ENCODE assay signal across 8 mouse cellular contexts in the genomic region with DNA sequence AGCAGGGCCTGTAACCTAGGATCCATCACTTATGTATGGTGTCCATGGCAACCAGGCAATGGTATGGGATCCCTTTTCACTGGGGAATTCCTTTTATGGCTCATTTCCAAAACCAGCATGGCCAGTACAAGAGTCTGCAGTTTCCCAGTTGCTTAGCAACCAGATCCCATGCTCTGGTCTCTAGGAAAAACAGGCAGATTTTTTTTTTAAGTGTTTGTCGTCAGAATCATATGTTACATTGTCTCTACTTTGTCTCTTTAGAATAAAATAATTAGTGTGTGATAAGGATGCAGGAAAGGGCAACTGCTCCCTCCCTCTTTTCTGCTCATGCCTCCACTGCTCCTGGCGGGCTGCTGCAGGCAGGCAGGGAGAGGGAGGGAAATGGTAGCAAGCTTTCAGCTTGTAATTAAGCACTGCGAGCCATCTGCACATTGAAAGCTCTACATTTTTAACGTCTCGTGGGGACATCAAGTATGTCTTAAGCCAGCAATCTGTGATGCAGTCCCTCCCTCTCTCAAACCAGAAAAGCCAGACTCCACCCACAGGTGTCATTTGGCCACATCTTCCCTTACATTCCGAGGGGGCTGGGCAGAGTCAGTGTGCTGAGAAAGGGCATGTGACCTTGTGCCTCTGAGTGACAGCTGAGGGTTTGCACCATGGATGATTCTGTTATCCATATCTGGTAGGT. TPM values are rescaled to one million over a fixed set of nuclear protein-coding genes. Genes with fewer than 3 reads are reported as not detected.
DNase-seq lines count a peak whose midpoint lies in the region; ATAC-seq lines count a peak whose summit lies in the region.

No protein-coding gene starts in this region.

- WGBS in hindbrain, embryonic 14.5 days = 2% methylated on average over 5 of the region's 6 CpGs
- WGBS in limb, embryonic 15.5 days = 5% methylated on average over 6 of the region's 6 CpGs

- H3K4me1 ChIP-seq in hindbrain, embryonic 14.5 days (replicated peaks; ENCODE audit: control insufficient read depth, insufficient read depth, low read length) = peaks cover 36% of the 10 kb centered on the region
- H3K4me1 ChIP-seq in limb, embryonic 15.5 days = peaks cover 34% of the 10 kb centered on the region

- ATAC-seq in hindbrain, embryonic 14.5 days (ENCODE audit: low FRiP score) = peak; percentile 89
- ATAC-seq in limb, embryonic 15.5 days (ENCODE audit: insufficient number of reproducible peaks, low FRiP score, low TSS enrichment, low read depth) = no peak; the same call in 1 of the 2 replicates
- ATAC-seq in granulocyte monocyte progenitor cell, adult 5-6 weeks (replicated peaks; ENCODE audit: poor library complexity, severe bottlenecking) = no peak

- no peak overlapping the region for H3K4me3 ChIP-seq in hindbrain, embryonic 14.5 days (replicated peaks; ENCODE audit: low read length)
- H3K4me3 ChIP-seq in limb, embryonic 15.5 days = no peak overlapping the region

- H3K27ac ChIP-seq in hindbrain, embryonic 14.5 days = peak overlapping the region; percentile 81
- peak overlapping the region; percentile 75 for H3K27ac ChIP-seq in limb, embryonic 15.5 days

- no peaks in the 10 kb centered on the region for H3K9me3 ChIP-seq in hindbrain, embryonic 14.5 days (ENCODE audit: control insufficient read depth, low read length)
- H3K9me3 ChIP-seq in limb, embryonic 15.5 days = no peaks in the 10 kb centered on the region

- no peaks in the 10 kb centered on the region for H3K36me3 ChIP-seq in hindbrain, embryonic 14.5 days (replicated peaks; ENCODE audit: control insufficient read depth, insufficient read depth)
- no peaks in the 10 kb centered on the region for H3K36me3 ChIP-seq in limb, embryonic 15.5 days

- DNase-seq in cerebellum, postnatal 14 days = peak; percentile 26 to 52
- DNase-seq in cerebellum, adult 9-11 months = no peak
- peak; percentile 90 for DNase-seq in embryo, embryonic 11 days
- peak; percentile 90 for DNase-seq in hindbrain, embryonic 14.5 days (ENCODE audit: low spot score)
- DNase-seq in gastrocnemius, adult 18-20 months (ENCODE audit: low spot score) = no peak
- no peak for DNase-seq in cerebellum, adult 11-12 months

- no peak overlapping the region for H3K9ac ChIP-seq in hindbrain, embryonic 14.5 days
- H3K9ac ChIP-seq in limb, embryonic 15.5 days = no peak overlapping the region

- peak overlapping the region; percentile 18 for H3K4me2 ChIP-seq in hindbrain, embryonic 14.5 days (replicated peaks)
- H3K4me2 ChIP-seq in limb, embryonic 15.5 days = 0 out of 2 replicates have a peak overlapping the region, but pooled peaks have one; percentile 5

- no peaks in the 10 kb centered on the region for H3K27me3 ChIP-seq in hindbrain, embryonic 14.5 days (ENCODE audit: control insufficient read depth, insufficient read depth, low read length)
- H3K27me3 ChIP-seq in limb, embryonic 15.5 days = no peaks in the 10 kb centered on the region

RNA-seq across cellular contexts. Expression of gene March10, which starts 51.6 kb away (rescaled TPM):
- 0.41 and 0.60 TPM in 2 replicates for polyA plus RNA-seq in hindbrain, embryonic 14.5 days (2014; fragmentation: Nextera tagmentation; extraction: Ambion mirVana)
- not detected in 2 replicates for polyA plus RNA-seq in limb, embryonic 15.5 days (2015; fragmentation: Nextera tagmentation; extraction: Ambion mirVana)
- not detected in 2 replicates for total RNA-seq in granulocyte monocyte progenitor cell, adult 5-6 weeks (2014; fragmentation: Nextera tagmentation)
- not detected in 2 replicates for total RNA-seq in granulocyte monocyte progenitor cell, adult 5-6 weeks (2017)
- total RNA-seq in gastrocnemius, adult 18-20 months (2021) = not detected

Comparison
In these comparisons a context has a peak if more than half of its experiments do, and no peak if none do; other contexts are left out.
1. DNase-seq: peak in cerebellum, postnatal 14 days (2 of 2), embryo, embryonic 11 days (single experiment) and hindbrain, embryonic 14.5 days (single experiment); none in cerebellum, adult 9-11 months (single experiment), gastrocnemius, adult 18-20 months (single experiment) and cerebellum, adult 11-12 months (single experiment).